ENCODE assay signal across 36 mouse cellular contexts in genomic region chr14:76005011-76005410, GRCm38 (mm10). TPM values are rescaled to one million over a fixed set of nuclear protein-coding genes. Genes with fewer than 3 reads are reported as not detected.
"Had no signal": no experiment of that assay in that cellular context is flagged by ENCODE, and none has a peak within 500 bp of the region (broad histone marks: within the 10 kb centered on the region; RNA-seq: fewer than 3 reads in every experiment).

No protein-coding gene starts in this region.

- ATAC-seq: liver, embryonic 12.5 days; liver, postnatal 0 days; midbrain, embryonic 13.5 days; midbrain, embryonic 15.5 days; midbrain, embryonic 16.5 days had no signal

- H3K27ac ChIP-seq: left cerebral cortex, adult 2 months; limb, embryonic 10.5 days; limb, embryonic 12.5 days; limb, embryonic 13.5 days; limb, embryonic 15.5 days; liver, embryonic 12.5 days; liver, embryonic 13.5 days; liver, embryonic 14.5 days; liver, embryonic 15.5 days; lung, embryonic 15.5 days; macrophage; midbrain, embryonic 10.5 days; midbrain, embryonic 12.5 days; midbrain, embryonic 13.5 days; midbrain, embryonic 15.5 days had no signal

- DNase-seq: layer of hippocampus, postnatal 36 days; left cerebral cortex, postnatal 4 days; liver; liver, embryonic 13.5 days; liver, postnatal 0 days; lung, adult 18-20 months; lung, adult 2 months; lung, embryonic 14.5 days; lung, postnatal 10 days; lung, postnatal 14 days; lung, postnatal 36 days; lung, postnatal 4 days; midbrain, embryonic 14.5 days had no signal

- H3K9me3 ChIP-seq: limb, embryonic 10.5 days; limb, embryonic 12.5 days; limb, embryonic 13.5 days; limb, embryonic 15.5 days; liver, embryonic 12.5 days; liver, embryonic 13.5 days; liver, embryonic 15.5 days; lung, embryonic 15.5 days; megakaryocyte, embryonic 14.5 days; midbrain, embryonic 10.5 days; midbrain, embryonic 12.5 days; midbrain, embryonic 13.5 days; midbrain, embryonic 15.5 days had no signal

- H3K27me3 ChIP-seq: limb, embryonic 12.5 days; limb, embryonic 13.5 days; limb, embryonic 15.5 days; liver, embryonic 12.5 days; liver, embryonic 13.5 days; liver, embryonic 15.5 days; lung, embryonic 15.5 days; megakaryocyte, embryonic 14.5 days; midbrain, embryonic 12.5 days; midbrain, embryonic 13.5 days; midbrain, embryonic 15.5 days had no signal

- H3K4me3 ChIP-seq: left cerebral cortex, adult 2 months; limb, embryonic 10.5 days; limb, embryonic 12.5 days; limb, embryonic 13.5 days; limb, embryonic 15.5 days; liver, embryonic 12.5 days; liver, embryonic 13.5 days; liver, embryonic 15.5 days; lung, embryonic 15.5 days; megakaryocyte, embryonic 14.5 days; midbrain, embryonic 10.5 days; midbrain, embryonic 12.5 days; midbrain, embryonic 13.5 days; midbrain, embryonic 15.5 days; myocyte had no signal

- H3K4me2 ChIP-seq: limb, embryonic 12.5 days; limb, embryonic 13.5 days; limb, embryonic 15.5 days; liver, embryonic 11.5 days; liver, embryonic 12.5 days; liver, embryonic 13.5 days; liver, embryonic 15.5 days; lung, embryonic 14.5 days; lung, embryonic 15.5 days; midbrain, embryonic 11.5 days; midbrain, embryonic 12.5 days; midbrain, embryonic 13.5 days; midbrain, embryonic 15.5 days had no signal

- H3K9ac ChIP-seq: limb, embryonic 12.5 days; limb, embryonic 13.5 days; limb, embryonic 15.5 days; liver, embryonic 12.5 days; liver, embryonic 13.5 days; liver, embryonic 14.5 days; liver, embryonic 15.5 days; liver, postnatal 0 days; lung, embryonic 14.5 days; lung, embryonic 15.5 days; midbrain, embryonic 12.5 days; midbrain, embryonic 13.5 days; midbrain, embryonic 15.5 days had no signal

- H3K36me3 ChIP-seq: midbrain, embryonic 15.5 days had no signal

RNA-seq across cellular contexts. Expression of gene Kctd4, which starts 50.2 kb away (rescaled TPM):
- total RNA-seq: liver, adult 2 months; megakaryocyte progenitor cell, adult 5-6 weeks; megakaryocyte, adult 5-6 weeks; monocyte, adult 5-6 weeks had no signal
- polyA plus RNA-seq: liver, adult 2 months; macrophage had no signal
